Mouse (Mus musculus): Measurements from ENCODE around the gene Rab31.

DNA sequence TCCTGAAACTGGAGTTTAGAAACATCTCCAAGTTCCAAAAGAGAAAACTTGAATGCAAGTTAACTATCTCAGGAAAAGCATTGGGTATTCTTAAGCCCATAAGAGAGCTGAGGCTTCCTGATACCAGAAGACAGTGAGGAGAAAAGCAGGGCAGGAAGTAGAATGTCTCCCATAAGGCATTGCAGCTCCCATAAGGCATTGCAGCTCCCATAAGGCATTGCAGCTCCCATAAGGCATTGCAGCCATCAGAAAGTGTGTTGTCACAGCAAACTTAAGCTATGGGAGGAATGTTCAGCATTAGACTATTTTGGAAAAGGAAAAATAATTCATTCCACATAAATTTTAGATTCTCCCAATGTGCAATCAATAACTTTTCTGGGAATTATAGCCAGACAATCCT, 51.2 kb downstream of the Rab31 start:
- TF ChIP-seq CTCF (IDR thresholded peaks at IDR 0.05; ENCODE audit: borderline replicate concordance, control insufficient read depth, extremely low read depth, insufficient read depth, low read length, poor library complexity) (no peak), POLR2A (IDR thresholded peaks at IDR 0.05; ENCODE audit: control insufficient read depth, extremely low read depth, insufficient read depth, low read length, poor library complexity) (no peak)

Data from thymus, adult 2 months (tissue).